13 mouse cellular contexts compared by ENCODE assay signal in the genomic region with DNA sequence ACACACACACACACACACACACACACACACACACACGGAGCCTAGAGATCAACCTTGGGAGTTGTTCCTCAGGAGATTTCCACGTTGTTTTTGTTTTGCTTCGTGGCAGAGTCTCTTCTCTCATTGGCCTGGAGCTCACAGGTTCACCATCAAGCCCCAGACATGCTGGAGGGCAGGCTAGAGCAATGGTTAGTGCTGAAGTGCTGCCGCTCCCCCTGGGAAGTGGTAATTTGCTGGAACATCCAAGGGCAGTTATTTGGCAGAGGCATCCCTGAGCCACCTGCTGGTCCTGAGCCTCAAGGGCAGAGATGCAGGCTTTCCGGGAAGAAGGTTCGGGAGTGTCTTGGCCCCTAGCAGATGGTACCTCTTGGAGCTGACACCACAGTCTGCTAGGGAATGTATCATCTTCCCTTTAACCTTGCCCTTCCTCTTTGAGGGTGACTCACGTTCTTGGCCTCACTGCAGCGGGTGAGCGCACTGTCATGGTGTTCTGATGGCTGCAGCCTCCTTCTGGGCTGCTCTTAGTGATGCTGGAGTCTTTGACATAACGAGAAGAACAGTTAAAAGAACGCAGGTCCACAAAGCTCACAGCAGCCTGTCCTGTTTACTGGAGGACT. TPM values are rescaled to one million over a fixed set of nuclear protein-coding genes. Genes with fewer than 3 reads are reported as not detected.
A peak's percentile ranks its signal among the peaks of the same experiment; 100 is the strongest.
DNase-seq lines count a peak whose midpoint lies in the region; ATAC-seq and TF ChIP-seq lines count a peak whose summit lies in the region.
"Had no signal": no experiment of that assay in that cellular context is flagged by ENCODE, and none has a peak within 500 bp of the region (broad histone marks: within the 10 kb centered on the region; RNA-seq: fewer than 3 reads in every experiment).

No protein-coding gene starts in this region.

- peak; percentile 84 for DNase-seq in adrenal gland, adult 2 months
- no peak for DNase-seq in adrenal gland, adult 18-20 months (ENCODE audit: low spot score in 2 of 2)
- DNase-seq in hindbrain, embryonic 14.5 days (ENCODE audit: low spot score), result no peak
- no peak for DNase-seq in hindbrain, embryonic 10.5 days (ENCODE audit: low spot score)
- no peak for DNase-seq in liver, postnatal 0 days
- no peak for DNase-seq in thymus, postnatal 10 days (ENCODE audit: low spot score in 2 of 2)
- DNase-seq: kidney, adult 2 months; liver, embryonic 13.5 days; lung, postnatal 14 days had no signal

- no peaks in the 10 kb centered on the region for H3K9me3 ChIP-seq in hindbrain, embryonic 14.5 days (ENCODE audit: control insufficient read depth, low read length)
- no peaks in the 10 kb centered on the region for H3K9me3 ChIP-seq in hindbrain, embryonic 10.5 days
- no peaks in the 10 kb centered on the region for H3K9me3 ChIP-seq in midbrain, embryonic 15.5 days
- no peaks in the 10 kb centered on the region for H3K9me3 ChIP-seq in liver, postnatal 0 days (ENCODE audit: low read length)
- H3K9me3 ChIP-seq: embryonic facial prominence, embryonic 13.5 days; liver, embryonic 13.5 days had no signal

- H3K27ac ChIP-seq in hindbrain, embryonic 14.5 days, result peak overlapping the region; percentile 78
- H3K27ac ChIP-seq in hindbrain, embryonic 10.5 days, result no peak overlapping the region
- H3K27ac ChIP-seq in midbrain, embryonic 15.5 days, result peak overlapping the region; percentile 75; the same call in 1 of the 2 replicates
- H3K27ac ChIP-seq in liver, postnatal 0 days (ENCODE audit: low read depth), result no peak overlapping the region
- H3K27ac ChIP-seq: liver, embryonic 13.5 days had no signal

- no peaks in the 10 kb centered on the region for H3K36me3 ChIP-seq in hindbrain, embryonic 14.5 days (replicated peaks; ENCODE audit: control insufficient read depth, insufficient read depth)
- no peaks in the 10 kb centered on the region for H3K36me3 ChIP-seq in hindbrain, embryonic 10.5 days
- no peaks in the 10 kb centered on the region for H3K36me3 ChIP-seq in C2C12 (ENCODE audit: control insufficient read depth, insufficient read depth)
- no peaks in the 10 kb centered on the region for H3K36me3 ChIP-seq in midbrain, embryonic 15.5 days (replicated peaks)
- no peaks in the 10 kb centered on the region for H3K36me3 ChIP-seq in liver, postnatal 0 days (replicated peaks; ENCODE audit: insufficient read depth, low read length)
- H3K36me3 ChIP-seq: embryonic facial prominence, embryonic 13.5 days; G1E; liver, embryonic 13.5 days had no signal

- TF ChIP-seq EP300 in liver, postnatal 0 days (IDR thresholded peaks at IDR 0.05; ENCODE audit: low read depth), result no peak

- peaks cover 17% of the 10 kb centered on the region for H3K4me1 ChIP-seq in hindbrain, embryonic 14.5 days (replicated peaks; ENCODE audit: control insufficient read depth, insufficient read depth, low read length)
- peaks cover 27% of the 10 kb centered on the region for H3K4me1 ChIP-seq in hindbrain, embryonic 10.5 days (replicated peaks)
- H3K4me1 ChIP-seq in midbrain, embryonic 15.5 days, result peaks cover 25% of the 10 kb centered on the region
- H3K4me1 ChIP-seq in liver, postnatal 0 days (ENCODE audit: insufficient read depth), result no peaks in the 10 kb centered on the region
- H3K4me1 ChIP-seq: liver, embryonic 13.5 days had no signal

- no peak overlapping the region for H3ac ChIP-seq in C2C12 (ENCODE audit: control insufficient read depth, insufficient read length, low read depth)

- no peaks in the 10 kb centered on the region for H3K79me2 ChIP-seq in C2C12 (ENCODE audit: control insufficient read depth, insufficient read depth)

- 72% methylated on average over 11 of the region's 11 CpGs for WGBS in hindbrain, embryonic 14.5 days
- 86% methylated on average over 11 of the region's 11 CpGs for WGBS in hindbrain, embryonic 10.5 days
- 73% methylated on average over 11 of the region's 11 CpGs for WGBS in midbrain, embryonic 15.5 days
- 73% methylated on average over 11 of the region's 11 CpGs for WGBS in liver, postnatal 0 days (ENCODE audit: insufficient replicate concordance)

- H3K27me3 ChIP-seq in hindbrain, embryonic 14.5 days (ENCODE audit: control insufficient read depth, insufficient read depth, low read length), result no peaks in the 10 kb centered on the region
- no peaks in the 10 kb centered on the region for H3K27me3 ChIP-seq in hindbrain, embryonic 10.5 days (ENCODE audit: insufficient read depth, poor library complexity, severe bottlenecking)
- no peaks in the 10 kb centered on the region for H3K27me3 ChIP-seq in C2C12 (ENCODE audit: control insufficient read depth, insufficient read depth, insufficient read length)
- H3K27me3 ChIP-seq in midbrain, embryonic 15.5 days (replicated peaks), result no peaks in the 10 kb centered on the region
- no peaks in the 10 kb centered on the region for H3K27me3 ChIP-seq in liver, postnatal 0 days (ENCODE audit: insufficient read depth, low read length)
- H3K27me3 ChIP-seq: embryonic facial prominence, embryonic 13.5 days; liver, embryonic 13.5 days had no signal

- no peak overlapping the region for H3K4me3 ChIP-seq in hindbrain, embryonic 14.5 days (replicated peaks; ENCODE audit: low read length)
- H3K4me3 ChIP-seq in hindbrain, embryonic 10.5 days, result no peak overlapping the region
- H3K4me3 ChIP-seq in C2C12 (ENCODE audit: insufficient read depth, poor library complexity, severe bottlenecking), result no peak overlapping the region
- H3K4me3 ChIP-seq in midbrain, embryonic 15.5 days, result no peak overlapping the region
- H3K4me3 ChIP-seq in liver, postnatal 0 days (ENCODE audit: low read depth, low read length), result no peak overlapping the region
- H3K4me3 ChIP-seq: embryonic facial prominence, embryonic 13.5 days; liver, embryonic 13.5 days had no signal

- H3K79me3 ChIP-seq in C2C12 (ENCODE audit: low read depth), result no peaks in the 10 kb centered on the region

- ATAC-seq in hindbrain, embryonic 14.5 days (ENCODE audit: low FRiP score), result no peak
- no peak for ATAC-seq in midbrain, embryonic 15.5 days (replicated peaks)
- ATAC-seq in liver, postnatal 0 days, result no peak

- H3K4me2 ChIP-seq in hindbrain, embryonic 14.5 days (replicated peaks), result no peak overlapping the region
- no peak overlapping the region for H3K4me2 ChIP-seq in midbrain, embryonic 15.5 days
- H3K4me2 ChIP-seq in liver, postnatal 0 days (ENCODE audit: low read depth, low read length), result no peak overlapping the region
- H3K4me2 ChIP-seq: embryonic facial prominence, embryonic 13.5 days; liver, embryonic 13.5 days had no signal

- no peak for TF ChIP-seq CTCF in C2C12 (IDR thresholded peaks at IDR 0.05; ENCODE audit: control insufficient read depth, insufficient read depth, insufficient read length)
- TF ChIP-seq CTCF in liver, postnatal 0 days (IDR thresholded peaks at IDR 0.05; ENCODE audit: low read depth), result no peak

- no peak overlapping the region for H3K9ac ChIP-seq in hindbrain, embryonic 14.5 days
- H3K9ac ChIP-seq in midbrain, embryonic 15.5 days, result no peak overlapping the region
- H3K9ac ChIP-seq in liver, postnatal 0 days (replicated peaks), result no peak overlapping the region
- H3K9ac ChIP-seq: liver, embryonic 13.5 days had no signal

TF ChIP-seq in C2C12, 6 proteins besides CTCF, POLR2A, EP300 and RAD21:
- TF ChIP-seq MYOG (IDR thresholded peaks at IDR 0.05; ENCODE audit: control insufficient read depth, extremely low read depth, insufficient read length), result no peak
- TF ChIP-seq MAX (IDR thresholded peaks at IDR 0.05), result peak; percentile 14
- TF ChIP-seq USF1 (IDR thresholded peaks at IDR 0.05; ENCODE audit: low read depth), result no peak
- peak; percentile 27 for TF ChIP-seq MYOD1 (IDR thresholded peaks at IDR 0.05; ENCODE audit: control insufficient read depth, insufficient read length, low read depth)
- no peak for TF ChIP-seq CEBPB (IDR thresholded peaks at IDR 0.05; ENCODE audit: low read depth)
- TF ChIP-seq FOSL1 (IDR thresholded peaks at IDR 0.05; ENCODE audit: insufficient read depth, low read length, poor library complexity, severe bottlenecking), result peak; percentile 19

RNA-seq across cellular contexts. Expression of a gene that starts 25.3 kb away (rescaled TPM):
- 100 to 1,000 TPM; 149 to 340 TPM for total RNA-seq in adrenal gland, adult 2 months (2021)
- 183 and 229 TPM in 2 replicates for polyA plus RNA-seq in adrenal gland, adult 2 months (2012; rRNA removed)
- total RNA-seq in adrenal gland, adult 18-20 months (2021), result 100 to 1,000 TPM; 195 to 242 TPM
- polyA plus RNA-seq in hindbrain, embryonic 14.5 days (2014; fragmentation: Nextera tagmentation; extraction: Ambion mirVana), result 26.0 and 27.4 TPM in 2 replicates
- 18.1 and 19.7 TPM in 2 replicates for polyA plus RNA-seq in hindbrain, embryonic 10.5 days (2016; fragmentation: Nextera tagmentation; extraction: Ambion mirVana)
- 91.1 TPM for polyA plus RNA-seq in C2C12 (2012; fragmentation: generic; extraction: Trizol)
- polyA plus RNA-seq in midbrain, embryonic 15.5 days (2015; fragmentation: Nextera tagmentation; extraction: Ambion mirVana), result 25.6 and 27.6 TPM in 2 replicates
- 3.1 and 3.4 TPM in 2 replicates for polyA plus RNA-seq in liver, postnatal 0 days (2015; fragmentation: Nextera tagmentation; extraction: Ambion mirVana)
- total RNA-seq: G1E had no signal

Comparison
In these comparisons a context has a peak if more than half of its experiments do, and no peak if none do; other contexts are left out.
1. H3K27ac ChIP-seq: peak in hindbrain, embryonic 14.5 days (single experiment) and midbrain, embryonic 15.5 days (single experiment); none in hindbrain, embryonic 10.5 days (single experiment) and liver, postnatal 0 days (single experiment).